In the genomic region with DNA sequence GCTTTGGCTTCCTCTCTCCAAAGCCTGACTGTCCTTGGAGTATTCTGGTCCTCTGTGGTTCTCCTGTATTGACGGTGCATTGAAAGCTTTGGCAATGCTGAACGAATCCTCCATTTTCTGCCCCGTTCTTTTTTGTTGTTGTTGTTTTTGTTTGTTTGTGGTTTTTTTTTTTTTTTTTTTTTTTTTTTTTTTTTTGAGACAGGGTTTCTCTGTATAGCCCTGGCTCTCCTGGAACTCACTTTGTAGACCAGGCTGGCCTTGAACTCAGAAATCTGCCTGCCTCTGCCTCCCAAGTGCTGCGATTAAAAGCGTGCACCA, we compare ENCODE assay signal across 1 mouse cellular context.
TF ChIP-seq lines count a peak whose summit lies in the region.

No protein-coding gene starts in this region.

TF ChIP-seq in MEL, 35 proteins besides CTCF, POLR2A, EP300 and RAD21:
- peak; percentile 71 for TF ChIP-seq ZNF384 (IDR thresholded peaks at IDR 0.05; ENCODE audit: low read depth, low read length)
